Mouse (Mus musculus) embryo, embryonic 10.5 days (tissue): ENCODE results near the gene Srbd1.

Experiments
- DNase-seq: peaks from one replicate; pipeline ENCODE4 v3.0.0-alpha.2; 2015; ENCODE audit warnings: low spot score

Gene Srbd1

DNA sequence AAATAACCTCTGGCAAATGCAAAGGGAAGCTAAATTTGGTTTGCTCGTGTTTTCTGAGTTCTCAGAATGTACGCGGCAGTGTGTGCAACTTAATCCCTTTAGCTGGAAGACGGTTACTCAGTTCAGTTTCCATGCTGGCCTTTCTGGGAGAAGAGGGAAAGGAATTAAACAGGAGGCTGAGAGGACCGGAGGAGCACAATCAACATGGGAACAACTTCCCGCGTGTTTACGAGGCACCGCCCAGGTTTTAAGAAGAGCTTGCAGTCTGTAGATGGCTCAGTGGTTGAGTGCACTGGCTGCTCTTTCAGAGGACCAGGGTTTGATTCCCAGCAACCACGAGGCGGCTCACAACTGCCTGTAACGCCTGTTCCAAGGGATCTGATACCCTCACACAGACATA lies 109.8 kb downstream of the Srbd1 start:
- DNase-seq = no peak

GRCm38 (mm10) chr17:86034641-86035040 lies 110.3 kb downstream of the Srbd1 start:
- no peak for DNase-seq

- DNase-seq = peak; percentile 70
Measured at GRCm38 (mm10) chr17:86032113-86032714, 112.8 kb downstream of the Srbd1 start.

DNA sequence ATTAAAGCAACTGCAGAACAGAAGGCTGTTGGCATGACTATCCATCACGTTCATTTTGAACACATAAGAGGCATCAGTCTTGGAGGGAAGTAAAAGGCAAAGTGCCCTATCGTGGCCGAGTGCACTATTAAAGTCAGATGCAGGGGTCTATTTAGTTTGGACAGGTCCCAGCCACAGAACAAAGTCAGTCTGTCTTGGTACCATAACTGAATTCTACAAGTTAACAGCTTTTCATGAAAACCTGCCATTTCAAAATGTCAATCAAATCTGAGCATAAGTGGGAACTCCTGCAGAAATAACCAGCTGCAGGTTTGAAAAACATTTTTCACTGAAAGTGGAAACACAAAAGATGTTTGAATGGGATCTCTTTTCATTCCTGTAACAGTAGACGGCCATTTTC lies 115.0 kb downstream of the Srbd1 start:
- DNase-seq = no peak

GRCm38 (mm10) chr17:86029175-86029574 lies 115.8 kb downstream of the Srbd1 start:
- DNase-seq = no peak

- DNase-seq = no peak
Measured at GRCm38 (mm10) chr17:86027577-86028199, 117.3 kb downstream of the Srbd1 start.

GRCm38 (mm10) chr17:86024589-86024988 lies 120.4 kb downstream of the Srbd1 start:
- no peak for DNase-seq

GRCm38 (mm10) chr17:86022366-86022765 lies 122.6 kb downstream of the Srbd1 start:
- no peak for DNase-seq

DNA sequence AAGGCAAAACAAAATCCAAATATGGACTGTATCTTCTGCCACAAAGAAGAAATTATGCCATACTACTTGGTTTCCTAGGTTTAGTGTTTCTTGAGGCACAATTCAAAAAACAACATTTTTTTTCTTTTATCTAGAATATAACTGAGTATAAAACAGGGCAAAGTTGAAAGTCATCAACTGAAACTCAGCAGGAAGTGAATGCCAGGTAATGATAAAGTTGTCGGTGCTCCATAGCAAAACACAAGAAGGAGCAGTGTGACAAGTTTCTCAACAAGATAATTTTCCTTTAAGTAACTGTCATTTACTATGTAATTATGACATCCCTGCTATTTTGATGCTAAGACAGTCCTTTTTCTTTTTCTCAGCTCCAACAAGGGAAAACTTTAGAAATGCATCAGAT lies 123.2 kb downstream of the Srbd1 start:
- DNase-seq = no peak

DNA sequence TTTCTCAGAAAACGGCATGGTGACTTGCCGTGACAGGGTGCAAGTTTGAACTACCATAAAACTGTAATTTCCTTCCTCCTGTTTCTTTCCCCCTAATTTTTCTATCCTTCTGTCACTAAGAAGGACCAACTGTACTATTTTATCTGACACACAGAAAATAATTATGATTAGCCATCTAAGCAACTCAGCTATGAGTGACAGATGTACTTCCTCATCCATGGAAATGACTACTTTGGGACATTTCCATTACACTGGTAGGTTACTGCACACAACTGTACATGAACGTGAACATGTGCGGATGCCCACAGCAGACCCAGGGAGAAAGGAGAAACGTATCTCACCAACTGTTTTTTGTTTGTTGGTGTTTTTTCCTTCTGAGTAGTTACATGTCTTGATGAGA lies 123.7 kb downstream of the Srbd1 start:
- DNase-seq = no peak

DNA sequence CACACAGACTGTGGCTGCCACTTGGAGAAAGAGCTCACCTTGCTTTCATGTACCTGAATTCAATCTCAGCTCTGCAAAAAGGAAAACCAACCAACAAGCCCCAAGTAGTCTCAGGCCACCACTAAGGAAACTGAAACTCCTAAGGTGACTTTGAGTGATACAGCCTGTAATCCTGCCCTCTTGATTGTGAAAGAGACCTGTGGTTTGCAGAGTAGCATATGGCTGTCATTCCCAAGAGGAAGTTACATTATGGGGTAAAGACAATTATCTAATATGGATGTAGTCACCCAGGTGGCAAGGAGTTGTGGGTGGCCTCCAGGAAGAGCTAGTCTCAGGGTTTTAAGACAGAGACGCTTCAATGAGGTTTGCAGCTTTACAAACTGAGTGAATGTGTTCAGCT lies 125.2 kb downstream of the Srbd1 start:
- no peak for DNase-seq

DNA sequence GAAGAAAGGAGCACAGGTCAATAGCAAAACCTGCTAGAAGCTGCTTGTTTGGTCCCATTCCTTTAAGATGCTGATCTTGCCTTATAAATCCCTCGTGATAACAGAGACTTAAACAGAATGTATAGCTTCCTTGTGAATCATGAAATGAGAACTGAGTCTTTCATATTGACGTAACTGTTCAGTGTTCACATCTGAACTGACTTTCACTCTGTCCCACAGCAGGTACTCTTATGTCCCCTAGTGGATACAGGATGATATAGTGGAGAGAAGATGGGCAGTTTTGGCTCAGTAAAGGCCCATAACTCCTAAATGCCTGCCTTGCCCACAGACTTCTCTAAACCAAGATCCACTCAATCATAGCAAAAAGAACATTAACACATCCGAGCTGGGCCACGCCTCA lies 130.7 kb downstream of the Srbd1 start:
- DNase-seq = peak; percentile 11

- DNase-seq = no peak
Measured at GRCm38 (mm10) chr17:86012576-86012975, 132.4 kb downstream of the Srbd1 start.

GRCm38 (mm10) chr17:86011849-86012248 lies 133.1 kb downstream of the Srbd1 start:
- DNase-seq = no peak

DNA sequence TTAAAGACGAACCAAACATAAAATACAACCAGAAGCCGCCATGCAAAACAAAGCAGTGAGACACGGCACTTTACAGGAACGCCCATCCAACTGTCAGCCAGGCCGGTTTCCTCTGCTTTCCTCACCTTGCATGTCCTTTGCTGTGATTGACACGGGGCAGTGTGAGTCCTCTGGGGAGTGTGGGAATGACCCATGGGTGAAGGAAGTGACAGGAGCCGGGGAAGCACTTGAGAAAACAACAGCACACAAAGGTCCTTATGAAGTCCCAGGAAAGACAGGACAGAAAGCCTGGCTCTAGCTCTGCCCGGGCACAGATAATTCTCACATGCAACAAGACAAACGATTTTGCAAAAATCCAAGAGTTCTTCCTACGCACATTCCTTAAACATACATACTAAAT lies 136.6 kb downstream of the Srbd1 start:
- DNase-seq = peak; percentile 22

DNA sequence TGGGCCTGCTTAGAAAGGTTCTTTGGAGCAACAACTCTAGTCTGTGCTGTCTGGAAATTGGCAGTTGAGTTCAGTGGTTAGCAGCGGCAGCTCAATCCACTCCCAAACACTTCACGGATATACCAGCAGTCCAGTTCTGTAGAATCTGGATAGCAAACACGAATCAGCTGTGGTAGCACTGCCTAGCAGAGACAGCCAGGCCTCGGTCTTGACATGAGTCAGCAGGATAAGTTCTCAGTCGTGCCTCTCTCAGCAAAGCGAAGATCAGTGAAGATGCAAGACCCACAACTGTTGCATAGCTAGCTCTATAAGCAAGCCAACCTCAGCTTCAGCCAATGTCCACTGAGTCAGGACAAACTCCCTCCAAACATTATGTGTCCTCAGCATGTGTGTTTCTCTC lies 142.9 kb downstream of the Srbd1 start:
- no peak for DNase-seq

DNA sequence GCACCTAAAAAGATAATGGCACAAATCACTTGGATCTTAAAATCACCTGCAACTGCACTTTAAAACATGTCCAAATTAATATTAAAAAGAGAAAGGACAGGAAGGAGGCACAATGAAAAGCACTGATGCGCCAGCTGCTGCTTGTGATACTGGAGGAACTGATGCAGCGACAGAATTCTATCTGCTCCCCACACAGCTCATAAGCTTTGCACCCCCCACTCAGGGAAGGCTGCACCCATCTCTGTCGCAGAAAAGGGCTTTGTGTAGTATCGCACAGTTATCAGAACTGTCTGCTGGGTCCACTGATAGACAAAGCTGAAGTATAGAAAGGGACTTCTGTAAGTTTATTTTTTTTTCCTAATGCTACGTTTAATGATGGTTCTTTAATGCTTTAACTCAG lies 143.3 kb downstream of the Srbd1 start:
- no peak for DNase-seq

- no peak for DNase-seq
Measured at GRCm38 (mm10) chr17:85995727-85996126, 149.2 kb downstream of the Srbd1 start.

DNA sequence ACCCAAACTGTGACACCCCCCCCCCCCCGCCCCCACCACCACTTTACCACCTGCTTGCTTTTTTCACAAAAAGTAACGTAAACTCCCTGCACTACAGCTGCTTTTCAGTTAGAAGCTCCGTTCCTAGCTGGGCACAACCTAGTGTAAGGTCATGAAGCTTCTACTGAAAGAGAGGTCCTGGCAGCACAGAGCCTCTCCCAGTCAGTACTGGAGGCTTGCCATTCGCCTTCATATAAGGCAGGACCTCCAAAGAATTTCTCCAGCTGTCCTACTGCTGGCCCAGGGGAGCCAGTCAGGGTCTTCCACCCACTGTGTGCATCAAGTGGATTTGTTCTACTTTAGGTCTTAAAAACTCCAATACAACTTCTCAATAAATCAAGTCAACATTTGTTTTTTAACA lies 149.9 kb downstream of the Srbd1 start:
- no peak for DNase-seq

GRCm38 (mm10) chr17:85989058-85989769 lies 155.8 kb downstream of the Srbd1 start:
- DNase-seq = peak; percentile 21

GRCm38 (mm10) chr17:85987531-85987930 lies 157.4 kb downstream of the Srbd1 start:
- no peak for DNase-seq

DNA sequence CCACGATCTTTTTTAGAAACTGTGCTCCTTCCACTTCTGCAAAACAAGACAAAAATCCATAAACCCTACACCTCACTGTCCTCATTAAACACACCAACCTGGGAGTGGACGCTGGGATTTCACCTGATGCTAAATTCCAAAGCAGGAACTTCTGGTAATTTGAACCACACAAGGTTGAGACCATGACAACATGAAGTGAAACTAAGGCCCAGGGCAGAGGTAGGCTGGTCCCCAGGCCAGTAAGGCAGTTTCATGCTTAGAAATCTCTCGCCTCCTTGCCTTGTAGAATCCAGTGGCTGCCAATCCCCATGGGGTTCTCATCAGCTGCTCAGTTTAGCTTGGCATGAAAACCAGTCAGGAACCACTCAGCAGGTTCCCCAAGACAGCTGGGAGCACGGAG lies 158.4 kb downstream of the Srbd1 start:
- DNase-seq = no peak

DNA sequence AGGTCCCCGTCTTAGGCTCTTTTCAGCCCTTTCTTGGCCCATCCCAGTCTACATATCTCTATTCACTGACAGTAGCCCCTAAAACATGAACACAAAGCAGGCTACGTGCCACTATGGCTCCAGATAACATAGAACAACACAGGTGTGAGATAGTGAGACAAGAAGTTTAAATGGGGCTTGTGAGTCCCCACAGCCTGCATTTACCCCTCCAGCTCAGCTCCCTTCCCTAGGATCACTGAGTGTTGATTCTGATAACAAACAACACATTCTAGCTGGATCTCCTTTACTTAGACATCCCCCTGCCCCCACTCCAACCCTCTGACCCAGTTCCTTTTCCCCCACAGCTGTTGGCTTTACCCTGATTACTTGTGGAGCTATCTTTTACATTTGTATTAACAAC lies 158.8 kb downstream of the Srbd1 start:
- no peak for DNase-seq

DNA sequence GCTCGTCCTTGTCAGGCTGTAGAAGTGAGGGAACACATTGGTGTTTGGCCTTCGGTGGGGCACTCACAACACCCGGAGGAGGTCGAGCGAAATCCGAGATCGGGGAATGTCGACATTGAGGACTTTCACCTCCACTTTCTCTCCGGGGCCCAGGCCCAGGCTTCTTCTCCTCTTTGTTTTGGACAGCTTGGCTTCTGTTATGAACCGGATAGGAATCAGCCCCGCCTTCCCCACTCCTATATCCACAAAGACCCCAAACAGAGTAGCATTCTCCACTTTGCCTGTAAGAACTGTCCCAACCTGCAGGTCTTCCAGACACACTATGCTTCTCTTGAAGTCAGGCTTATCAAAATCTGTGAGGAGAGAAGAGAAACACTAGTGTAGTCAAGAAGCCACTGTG lies 159.8 kb downstream of the Srbd1 start:
- DNase-seq = no peak
